ENCODE assay signal across 15 mouse cellular contexts in the genomic region with DNA sequence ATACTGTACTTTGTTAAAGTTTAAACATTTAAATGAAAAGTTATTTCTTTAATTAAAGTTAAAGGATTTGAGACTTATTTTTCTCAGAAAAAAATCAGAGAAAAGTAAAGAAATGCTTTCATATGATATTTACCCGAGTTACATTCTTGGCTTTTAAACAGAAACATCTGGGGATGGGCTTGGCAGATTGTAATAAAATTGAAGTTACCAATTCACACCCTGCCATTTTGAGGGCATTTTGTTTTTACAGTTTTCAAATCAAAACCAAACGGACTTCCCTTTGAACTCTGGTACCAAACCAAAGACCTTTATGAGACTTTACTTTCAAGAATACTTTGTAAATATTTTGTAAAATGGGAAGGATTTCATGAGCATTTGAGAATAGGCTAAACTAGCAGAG.
"Had no signal": no experiment of that assay in that cellular context is flagged by ENCODE, and none has a peak within 500 bp of the region (broad histone marks: within the 10 kb centered on the region; RNA-seq: fewer than 3 reads in every experiment).

No protein-coding gene starts in this region.

- H3K27ac ChIP-seq: kidney, postnatal 0 days; liver, embryonic 12.5 days; macrophage; midbrain, embryonic 15.5 days; neural tube, embryonic 12.5 days had no signal

- H3K36me3 ChIP-seq: limb, embryonic 15.5 days; liver, embryonic 12.5 days; midbrain, embryonic 15.5 days; neural tube, embryonic 12.5 days had no signal

- H3K4me2 ChIP-seq: limb, embryonic 15.5 days; liver, embryonic 12.5 days; lung, embryonic 14.5 days; midbrain, embryonic 11.5 days; midbrain, embryonic 15.5 days; neural tube, embryonic 12.5 days had no signal

- ATAC-seq: liver, embryonic 12.5 days; midbrain, embryonic 15.5 days had no signal

- H3K9ac ChIP-seq: limb, embryonic 15.5 days; liver, embryonic 12.5 days; lung, embryonic 14.5 days; midbrain, embryonic 15.5 days; neural tube, embryonic 12.5 days had no signal

- H3K4me3 ChIP-seq: layer of hippocampus, adult 2 months; limb, embryonic 15.5 days; liver, embryonic 12.5 days; megakaryocyte, embryonic 14.5 days; midbrain, embryonic 15.5 days; neural tube, embryonic 12.5 days had no signal

- H3K4me1 ChIP-seq: liver, embryonic 12.5 days; neural tube, embryonic 12.5 days had no signal

- H3K27me3 ChIP-seq: limb, embryonic 15.5 days; liver, embryonic 12.5 days; megakaryocyte, embryonic 14.5 days; midbrain, embryonic 15.5 days; neural tube, embryonic 12.5 days had no signal

- DNase-seq: kidney, adult 9 months; lung, embryonic 14.5 days; lung, postnatal 14 days; right cerebral cortex, postnatal 4 days; spleen, adult 18-20 months; thymus, postnatal 4 days had no signal

- H3K9me3 ChIP-seq: limb, embryonic 15.5 days; liver, embryonic 12.5 days; megakaryocyte, embryonic 14.5 days; midbrain, embryonic 15.5 days; neural tube, embryonic 12.5 days had no signal
